Mouse (Mus musculus) stomach, adult 2 months (tissue): ENCODE data around the gene Ugt1a8. TPM values are rescaled to one million over a fixed set of nuclear protein-coding genes. Genes with fewer than 3 reads are reported as not detected.

ENCODE experiments used
- polyA plus RNA-seq: library from polyadenylated mRNA; depleted of rRNA; stranded (reverse); fragments of >200 nt; gene quantifications from 2 replicates; pipeline ENCODE4 v1.2.3, GENCODE M21; 2012; rRNA removed

Ugt1a8 gene
- not detected in 2 replicates for polyA plus RNA-seq

DNA sequence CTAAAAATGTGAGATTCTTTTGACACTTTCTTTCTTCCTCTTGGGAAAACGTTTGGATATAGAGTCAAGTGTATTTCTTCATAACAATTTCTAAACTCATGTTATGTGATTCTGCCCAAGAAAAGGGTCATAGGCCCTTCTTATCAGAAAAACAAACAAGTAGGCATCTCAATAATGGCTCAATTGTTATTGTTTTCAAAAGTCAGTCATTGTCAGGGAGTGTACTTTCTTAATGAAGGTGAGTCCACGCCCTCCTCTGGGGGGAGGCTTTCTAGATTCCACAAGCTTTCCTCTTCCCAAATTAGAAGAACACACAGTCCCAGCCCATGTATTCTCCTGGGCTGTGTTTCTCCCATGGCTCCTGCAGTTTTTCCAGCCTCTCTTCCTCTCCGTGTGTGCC lies at the start of gene Ugt1a8:
Gene Ugt1a8 (plus strand): TSS at position 301 of the 400 bp plus-strand sequence.

DNA sequence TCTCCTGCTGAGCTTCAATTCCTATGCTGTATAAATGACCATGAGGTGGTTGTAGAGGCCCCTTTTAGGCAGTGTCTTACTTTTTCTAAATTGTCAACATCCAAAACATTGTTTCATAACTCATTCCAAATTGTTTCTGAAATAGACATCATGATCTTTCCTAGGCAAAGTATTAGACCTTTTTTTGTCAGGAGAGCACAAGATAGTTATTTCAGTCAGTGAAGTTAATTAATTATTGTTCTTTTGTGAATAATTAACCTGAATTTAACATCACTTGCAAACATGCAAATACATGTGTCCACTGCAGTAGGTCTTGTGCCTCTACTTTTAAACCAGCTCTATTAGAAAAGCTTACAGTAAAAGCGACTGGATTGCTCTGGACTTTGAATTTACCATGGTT lies 32.5 kb upstream of the Ugt1a8 start, which contains the start of gene Ugt1a10:
Gene Ugt1a10 (plus strand): TSS at position 301 of the 400 bp plus-strand sequence.

DNA sequence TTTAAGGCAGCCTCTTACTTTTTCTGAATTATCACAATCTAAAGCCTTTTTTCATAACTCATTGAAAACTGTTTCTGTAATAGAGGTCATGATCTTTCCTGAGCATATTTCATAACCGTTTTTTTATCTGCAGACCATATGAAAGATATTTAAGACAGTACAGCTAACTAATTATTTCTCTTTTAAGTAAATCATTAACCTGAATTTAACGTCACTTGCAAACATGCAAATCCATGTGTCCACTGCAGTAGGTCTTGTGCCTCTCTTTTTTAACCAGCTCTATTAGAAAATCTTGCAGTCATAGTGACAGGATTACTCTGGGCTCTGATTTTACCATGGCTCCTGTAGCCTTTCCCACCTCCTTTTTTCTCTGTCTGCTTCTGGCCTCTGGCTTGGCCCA lies 17.1 kb upstream of the Ugt1a8 start, which contains the start of gene Ugt1a9:
Gene Ugt1a9 (plus strand): TSS at position 306 of the 400 bp plus-strand sequence.

DNA sequence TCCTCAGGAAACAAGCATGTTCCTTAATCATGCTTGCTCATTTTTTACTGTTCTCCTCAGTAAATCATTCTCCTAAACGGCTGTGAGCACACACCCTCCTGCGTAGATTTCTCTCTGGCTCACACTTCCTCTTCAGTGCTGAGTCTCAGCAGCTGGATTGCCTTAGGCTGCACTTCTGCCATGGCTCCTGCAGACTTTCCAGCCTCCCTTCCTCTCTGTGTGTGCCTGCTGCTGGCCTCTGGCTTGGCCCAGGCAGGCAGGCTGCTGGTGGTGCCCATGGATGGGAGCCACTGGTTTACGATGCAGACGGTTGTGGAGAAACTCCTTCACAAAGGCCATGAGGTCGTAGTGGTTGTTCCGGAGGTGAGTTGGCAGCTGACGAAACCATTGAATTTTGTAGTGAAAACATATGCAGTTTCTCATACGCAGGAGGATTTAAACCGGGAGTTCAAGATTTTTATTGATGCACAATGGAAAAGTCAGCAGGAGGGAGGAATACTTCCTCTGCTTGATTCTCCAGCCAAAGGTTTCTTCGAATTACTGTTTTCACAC lies 7.4 kb downstream of the Ugt1a8 start, which contains the start of gene Ugt1a7c:
Gene Ugt1a7c (plus strand): TSS at position 122 of the 552 bp plus-strand sequence.

DNA sequence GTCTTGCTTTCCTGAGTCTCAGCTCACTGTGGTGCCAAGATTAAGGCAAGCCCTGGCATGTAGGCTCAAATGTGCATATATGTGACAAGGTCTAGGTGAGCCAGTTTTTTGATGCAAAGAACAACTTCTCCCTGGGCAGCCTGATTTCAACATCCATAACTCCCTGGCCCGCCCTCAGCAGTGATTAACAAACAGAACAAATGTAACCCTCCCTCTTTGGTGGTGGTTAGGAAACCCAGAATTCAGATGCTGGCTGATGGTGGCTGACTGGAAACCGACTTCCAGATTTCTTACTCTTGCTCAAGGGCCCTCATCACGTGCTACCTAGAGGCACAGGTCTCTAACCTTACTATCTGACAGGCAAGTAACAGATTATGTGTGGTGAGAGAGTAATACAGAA lies 15.4 kb downstream of the Ugt1a8 start, which contains the start of gene Ugt1a6b:
Gene Ugt1a6b (plus strand): TSS at position 234 of the 400 bp plus-strand sequence.

DNA sequence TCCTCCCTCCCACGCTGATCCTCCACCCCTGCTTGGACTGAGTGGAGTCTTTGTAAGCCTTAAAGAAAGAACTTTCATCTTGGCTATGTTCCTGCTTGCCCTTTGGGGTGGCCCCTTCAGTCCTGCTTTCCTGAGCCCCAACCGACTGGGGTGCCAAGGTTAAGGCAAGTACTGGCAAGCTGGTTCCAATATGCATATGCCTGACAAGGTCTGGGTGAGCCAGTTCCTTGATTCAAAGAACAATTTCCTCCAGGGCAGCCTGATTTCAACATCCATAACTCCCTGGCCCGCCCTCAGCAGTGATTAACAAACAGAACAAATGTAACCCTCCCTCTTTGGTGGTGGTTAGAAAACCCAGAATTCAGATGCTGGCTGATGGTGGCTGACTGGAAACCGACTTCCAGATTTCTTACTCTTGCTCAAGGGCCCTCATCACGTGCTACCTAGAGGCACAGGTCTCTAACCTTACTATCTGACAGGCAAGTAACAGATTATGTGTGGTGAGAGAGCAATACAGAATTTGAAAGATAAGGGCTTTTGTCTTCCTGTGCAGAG lies 46.9 kb downstream of the Ugt1a8 start, which contains the start of gene Ugt1a6a:
Gene Ugt1a6a (plus strand): TSS at position 353 of the 555 bp plus-strand sequence.

DNA sequence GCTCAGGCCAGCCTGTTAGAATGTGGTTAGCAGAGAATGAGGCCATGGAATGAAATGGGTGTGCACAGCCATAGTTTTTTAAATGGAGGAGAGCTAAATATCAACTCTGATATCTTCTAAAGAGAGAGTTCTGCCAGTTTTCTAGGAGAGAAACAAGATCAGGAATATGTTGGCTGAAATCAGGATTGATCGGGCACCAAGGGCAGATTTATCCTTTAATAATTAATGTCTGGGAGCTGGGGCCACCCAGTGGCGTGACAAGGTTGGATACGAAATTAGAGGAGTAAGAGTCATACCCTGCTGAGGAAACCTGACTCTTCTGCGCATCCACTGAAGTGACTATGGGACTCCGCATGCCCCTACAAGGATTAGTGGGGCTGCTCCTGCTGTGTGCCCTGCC lies 78.1 kb downstream of the Ugt1a8 start, which contains the start of gene Ugt1a5:
Gene Ugt1a5 (plus strand): TSS at position 302 of the 400 bp plus-strand sequence.

DNA sequence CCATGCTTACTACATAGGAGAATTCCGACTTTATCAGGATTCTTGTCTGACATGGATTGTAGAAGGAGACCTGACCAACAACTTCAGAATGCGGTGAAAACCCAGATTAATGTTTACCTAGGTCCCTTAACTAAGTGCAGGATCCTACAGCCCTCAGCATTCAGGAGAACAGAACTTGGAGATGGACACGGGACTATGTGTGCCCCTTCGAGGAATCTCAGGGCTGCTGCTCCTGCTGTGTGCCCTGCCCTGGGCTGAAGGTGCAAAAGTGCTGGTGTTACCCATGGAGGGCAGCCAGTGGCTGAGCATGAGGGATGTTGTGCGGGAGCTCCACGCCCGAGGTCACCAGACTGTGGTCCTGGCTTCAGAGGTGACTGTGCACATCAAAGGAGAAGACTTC lies 112.8 kb downstream of the Ugt1a8 start, which contains the start of gene Ugt1a2:
Gene Ugt1a2 (plus strand): TSS at position 146 of the 400 bp plus-strand sequence.

DNA sequence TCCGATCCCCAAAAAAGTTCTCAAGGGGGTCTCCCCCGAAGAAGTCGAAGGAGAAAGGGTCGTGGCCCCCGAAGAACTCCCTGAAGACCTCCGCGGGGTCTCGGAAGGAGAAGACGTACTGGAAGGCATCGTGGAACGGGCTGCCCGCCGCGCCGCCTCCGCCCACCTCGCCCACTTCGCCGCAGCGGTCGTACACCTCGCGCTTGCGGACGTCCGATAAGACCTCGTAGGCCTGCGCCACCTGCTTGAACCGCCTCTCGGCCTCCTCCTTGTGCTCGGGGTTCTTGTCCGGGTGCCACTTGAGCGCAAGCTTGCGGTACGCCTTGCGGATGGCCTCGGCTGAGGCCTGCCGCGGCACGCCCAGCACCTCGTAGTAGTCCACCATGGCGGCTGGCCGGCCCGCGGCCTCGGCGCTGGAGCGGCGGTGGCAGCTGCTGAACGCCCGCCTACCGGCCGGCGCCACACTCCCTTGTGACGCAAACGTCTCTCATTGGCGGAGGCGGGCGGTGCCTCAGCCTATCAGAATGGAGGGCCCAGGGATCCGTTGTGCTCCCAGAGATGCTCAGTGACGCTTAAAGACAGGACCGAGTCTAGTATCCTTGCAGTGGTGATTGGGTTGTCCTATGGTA lies 117.8 kb downstream of the Ugt1a8 start, which contains the start of gene Dnajb3:
Gene Dnajb3 (minus strand): TSS at position 489 of the 629 bp plus-strand sequence.

DNA sequence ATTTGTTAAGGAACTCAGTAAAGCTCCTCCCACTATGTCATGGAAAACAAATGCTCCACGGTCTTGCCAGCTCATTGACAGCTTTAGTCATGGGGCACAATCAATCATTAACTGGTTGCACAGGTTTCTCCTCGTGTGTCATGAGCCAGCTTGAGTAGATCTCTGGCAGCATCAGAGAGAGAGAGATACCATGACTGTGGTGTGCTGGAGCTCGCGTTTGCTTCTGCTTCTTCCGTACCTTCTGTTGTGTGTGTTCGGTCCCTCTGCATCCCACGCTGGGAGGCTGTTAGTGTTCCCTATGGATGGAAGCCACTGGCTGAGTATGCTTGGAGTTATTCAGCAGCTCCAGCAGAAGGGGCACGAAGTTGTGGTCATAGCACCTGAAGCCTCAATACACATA lies 124.2 kb downstream of the Ugt1a8 start, which contains the start of gene Ugt1a1:
Gene Ugt1a1 (plus strand): TSS at position 148 of the 400 bp plus-strand sequence.

DNA sequence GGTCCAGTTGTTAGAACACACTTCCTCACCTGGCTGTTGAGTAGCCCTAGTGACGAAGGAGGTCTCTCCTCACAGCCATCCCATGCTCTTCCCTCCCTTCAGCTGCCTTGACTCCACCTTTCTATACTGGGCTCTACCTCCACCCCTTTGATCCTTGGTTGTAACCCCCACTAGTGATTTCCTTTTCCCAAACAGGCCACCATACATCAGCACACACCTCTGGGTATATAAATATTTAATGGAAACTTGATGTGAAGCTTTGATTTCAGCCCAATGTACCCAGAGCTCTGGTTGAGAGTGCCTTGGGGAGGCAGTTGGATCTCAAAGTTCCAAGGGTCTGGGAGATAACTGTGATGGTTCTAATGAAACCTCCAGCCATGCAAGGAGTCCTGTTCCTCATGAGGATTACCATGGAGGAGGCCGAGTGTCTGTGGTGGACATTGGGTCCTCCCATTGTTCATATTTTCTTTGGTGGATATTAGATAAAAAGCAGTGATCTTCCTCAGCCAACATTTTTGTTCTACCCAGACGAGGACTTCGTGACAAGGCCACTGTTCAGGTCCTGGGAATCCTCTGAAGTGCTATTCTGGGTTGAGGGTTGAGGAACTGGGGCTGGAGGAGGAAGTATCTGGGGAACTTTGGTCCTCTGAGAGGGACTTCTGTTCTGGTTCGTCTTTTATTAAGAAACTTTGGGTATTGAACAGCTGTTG lies 139.2 kb downstream of the Ugt1a8 start, which contains the start of gene Mroh2a:
Gene Mroh2a (plus strand): TSS at position 317 of the 710 bp plus-strand sequence.

Other genes with a start within 250 kb of the Ugt1a8 start
- gene Dgkd, start 234.5 kb upstream of the Ugt1a8 start, polyA plus RNA-seq, result 12.4 and 14.8 TPM in 2 replicates
- gene Usp40, start 79.3 kb upstream of the Ugt1a8 start, polyA plus RNA-seq, result 1.6 and 1.9 TPM in 2 replicates
- gene Ugt1a10, start 32.4 kb upstream of the Ugt1a8 start, polyA plus RNA-seq, result not detected in 2 replicates
- gene Ugt1a9, start 17.0 kb upstream of the Ugt1a8 start, polyA plus RNA-seq, result 0.09 TPM in 1 of 2 replicates, not detected in the other
- 5.6 and 12.9 TPM in 2 replicates for gene Ugt1a7c, start 7.2 kb downstream of the Ugt1a8 start, polyA plus RNA-seq
- 17.2 and 29.8 TPM in 2 replicates for gene Ugt1a6b, start 15.4 kb downstream of the Ugt1a8 start, polyA plus RNA-seq
- gene Ugt1a6a, start 47.0 kb downstream of the Ugt1a8 start, polyA plus RNA-seq, result 14.9 and 21.4 TPM in 2 replicates
- gene Ugt1a5, start 78.2 kb downstream of the Ugt1a8 start, polyA plus RNA-seq, result 0.04 and 0.32 TPM in 2 replicates
- 0.09 TPM in 1 of 2 replicates, not detected in the other for gene Ugt1a2, start 112.8 kb downstream of the Ugt1a8 start, polyA plus RNA-seq
- 0.15 and 0.60 TPM in 2 replicates for gene Dnajb3, start 118.0 kb downstream of the Ugt1a8 start, polyA plus RNA-seq
- gene Ugt1a1, start 124.1 kb downstream of the Ugt1a8 start, polyA plus RNA-seq, result 1.1 and 1.6 TPM in 2 replicates
- gene Mroh2a, start 139.2 kb downstream of the Ugt1a8 start, polyA plus RNA-seq, result 0.19 and 0.48 TPM in 2 replicates
- 5.2 and 6.9 TPM in 2 replicates for gene Hjurp, start 189.8 kb downstream of the Ugt1a8 start, polyA plus RNA-seq
- gene Trpm8, start 189.8 kb downstream of the Ugt1a8 start, polyA plus RNA-seq, result not detected in 2 replicates